Mouse (Mus musculus) hindlimb bud, embryonic 11.5 days (tissue): ENCODE results near the gene Trmt61a.
"Not testable (repeated sequence)": the region's sequence is repeated elsewhere in the genome, so short reads cannot be mapped to it uniquely, and the experiment has no call there.

Experiments used
- DNase-seq: peaks from one replicate; pipeline ENCODE4 v3.0.0-alpha.2; 2012; ENCODE audit warnings: low read depth, low spot score; ENCODE audit errors: extremely low spot score

Gene Trmt61a

DNA sequence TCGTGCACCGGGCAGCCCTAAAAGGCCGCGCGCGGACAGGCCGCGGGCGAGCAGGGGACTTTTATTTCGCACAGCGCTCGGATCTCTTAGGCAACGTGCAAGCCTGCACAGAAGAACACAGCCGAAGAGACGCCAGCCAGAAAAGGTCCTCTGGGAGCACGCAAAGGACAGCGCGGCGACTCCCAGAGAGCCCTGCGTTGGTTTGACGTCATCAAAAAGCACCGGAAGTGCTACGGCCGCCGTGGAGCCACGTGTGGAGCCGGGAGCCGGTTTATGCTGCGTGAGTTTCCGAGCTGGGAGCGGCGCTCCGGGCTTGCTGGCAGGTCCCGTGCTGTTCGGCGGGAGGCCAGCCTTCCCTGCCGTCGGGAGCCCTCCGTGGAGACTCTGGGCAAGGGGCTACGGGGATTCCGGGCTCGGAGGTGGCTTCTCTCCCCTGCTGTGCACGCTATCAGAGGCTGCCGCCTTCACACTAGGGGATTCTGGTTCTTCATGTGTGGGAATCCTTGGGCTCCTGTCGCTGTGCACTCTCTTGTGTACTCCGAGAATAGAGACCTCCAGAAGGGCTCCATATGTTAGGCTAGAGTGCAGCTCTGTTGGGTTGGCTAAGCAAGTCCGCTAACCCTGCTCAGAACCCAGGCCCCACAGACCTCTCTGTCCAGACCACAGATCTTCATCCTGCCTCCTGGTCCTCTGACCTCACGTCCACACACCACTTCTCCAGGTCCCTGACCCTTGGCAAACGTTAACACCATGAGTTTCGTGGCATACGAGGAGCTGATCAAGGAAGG is at the start of gene Trmt61a:
Trmt61a (plus strand) TSS at position 224 of the 788 bp plus-strand sequence.
- DNase-seq = peak; percentile 76

DNA sequence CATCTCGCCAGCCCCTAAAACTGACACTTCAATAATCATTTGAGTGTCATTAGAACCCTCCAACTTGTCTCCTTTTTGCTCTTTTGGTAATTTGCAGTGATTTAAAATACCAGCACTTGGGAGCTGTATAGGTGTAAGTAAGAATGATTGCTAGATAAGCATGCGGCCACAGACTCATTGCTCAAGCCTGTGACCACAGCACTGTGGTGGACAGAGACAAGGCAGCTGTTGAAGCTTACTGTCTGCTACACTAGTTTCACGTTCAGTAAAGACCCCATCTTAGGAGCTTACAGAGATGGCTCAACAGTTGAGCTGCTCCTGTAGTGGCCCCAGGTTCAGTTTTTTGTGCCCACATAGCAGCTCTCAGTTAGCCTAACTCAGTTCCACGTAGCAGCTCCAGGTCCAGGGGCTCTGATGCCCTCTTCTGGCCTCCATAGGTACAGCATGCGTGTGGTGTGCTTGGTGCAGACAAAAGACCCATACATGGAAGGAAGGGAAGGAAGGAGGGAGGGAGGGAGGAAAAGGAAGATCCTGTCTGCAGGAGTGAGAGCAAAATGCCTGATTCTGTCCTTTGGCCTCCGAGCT is 29.8 kb upstream of the Trmt61a start:
- no peak for DNase-seq

DNA sequence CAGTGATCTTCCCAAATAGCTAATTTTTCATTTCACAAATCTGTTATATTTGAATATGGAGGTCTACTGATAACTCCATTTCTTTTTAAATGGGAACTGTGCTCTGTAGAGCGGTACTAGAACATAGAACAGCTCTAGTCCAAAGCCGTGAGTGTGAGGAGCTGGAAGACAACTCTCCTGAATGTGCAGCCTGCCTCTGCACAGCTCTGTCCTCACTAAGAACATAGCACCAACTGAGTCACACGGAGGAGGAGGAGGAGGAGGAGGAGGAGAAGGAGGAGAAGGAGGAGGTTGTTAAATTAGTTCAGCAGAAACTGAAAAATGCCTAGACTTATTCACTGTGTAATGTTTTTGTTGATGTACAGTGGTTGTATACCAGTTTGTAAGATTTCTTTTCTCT is 25.0 kb upstream of the Trmt61a start:
- no peak for DNase-seq

DNA sequence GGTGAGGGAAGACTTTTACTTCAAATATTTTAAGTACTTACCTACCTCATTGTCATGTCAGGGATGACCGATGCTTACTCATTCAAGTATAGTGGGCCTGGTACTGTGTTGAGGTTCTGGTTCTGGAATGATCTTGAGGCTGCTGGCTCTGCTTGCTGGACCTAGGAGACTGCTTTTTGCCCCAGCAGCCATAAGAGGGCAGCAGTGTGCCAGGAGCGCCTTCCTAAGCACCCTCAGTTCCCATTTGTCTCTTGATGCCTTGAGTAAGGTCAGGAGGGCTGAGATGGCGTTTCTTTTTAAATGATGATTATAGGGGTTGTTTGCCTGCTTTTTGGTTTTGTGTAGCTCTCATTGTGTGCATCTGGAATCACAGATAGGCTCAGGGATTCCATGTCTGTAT is 24.5 kb upstream of the Trmt61a start:
- no peak for DNase-seq

DNA sequence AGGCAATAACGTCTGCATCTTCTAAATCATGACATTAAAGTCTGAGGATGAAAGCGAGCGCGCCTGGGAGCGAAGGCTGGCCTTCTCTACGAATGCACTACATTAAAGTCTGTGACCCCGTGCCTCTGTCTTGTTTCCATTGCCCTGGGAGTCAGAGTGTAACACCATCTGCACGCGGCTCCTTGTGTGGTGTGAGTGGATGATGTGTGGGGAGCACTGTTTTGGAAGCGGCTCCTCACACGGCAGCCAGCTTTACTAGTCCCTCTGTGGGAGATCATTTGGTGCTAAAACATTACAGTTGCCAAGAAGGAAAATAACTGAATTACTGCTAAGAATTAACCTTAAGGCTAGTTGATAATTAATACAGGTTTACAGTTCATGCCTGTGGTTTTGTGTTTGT is 22.2 kb upstream of the Trmt61a start:
- DNase-seq = no peak

DNA sequence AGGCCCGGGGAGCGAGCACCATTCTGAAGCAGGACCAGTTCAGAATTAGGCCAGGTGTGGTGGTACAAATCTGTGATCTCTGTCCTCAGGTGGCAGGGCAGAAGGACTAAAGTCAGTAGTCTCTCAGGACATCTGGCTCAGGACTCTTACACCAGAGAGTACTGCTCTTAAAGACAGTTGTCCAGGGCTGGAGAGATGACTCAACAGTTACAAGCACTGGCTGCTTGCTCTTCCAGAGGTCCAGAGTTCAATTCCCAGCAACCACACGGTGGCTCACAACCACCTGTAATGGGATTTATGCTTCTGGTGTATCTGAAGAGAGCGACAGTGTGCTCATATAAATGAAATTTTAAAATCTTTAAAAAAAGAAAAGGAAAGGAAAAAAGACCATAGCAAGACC is 18.6 kb upstream of the Trmt61a start:
- DNase-seq = no peak

DNA sequence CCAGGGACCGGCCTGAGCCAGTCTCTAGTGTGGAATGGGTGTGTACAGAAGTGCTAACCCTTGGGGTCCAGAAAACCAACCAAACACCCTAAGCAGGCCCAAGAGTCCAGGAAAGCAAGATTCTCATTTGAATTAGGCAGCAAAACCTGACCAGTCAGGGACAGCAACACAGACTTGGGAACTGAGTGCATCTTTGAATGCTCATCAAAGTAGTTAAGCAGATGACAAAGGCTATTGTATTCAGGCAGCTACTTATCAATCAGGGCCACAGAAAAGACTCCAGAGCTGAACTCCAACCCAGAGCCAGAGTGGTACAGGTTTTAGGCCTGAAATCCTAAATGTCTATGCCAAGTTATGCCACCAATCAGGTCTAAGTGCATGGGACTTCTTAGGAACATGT is 17.3 kb upstream of the Trmt61a start:
- DNase-seq = no peak

DNA sequence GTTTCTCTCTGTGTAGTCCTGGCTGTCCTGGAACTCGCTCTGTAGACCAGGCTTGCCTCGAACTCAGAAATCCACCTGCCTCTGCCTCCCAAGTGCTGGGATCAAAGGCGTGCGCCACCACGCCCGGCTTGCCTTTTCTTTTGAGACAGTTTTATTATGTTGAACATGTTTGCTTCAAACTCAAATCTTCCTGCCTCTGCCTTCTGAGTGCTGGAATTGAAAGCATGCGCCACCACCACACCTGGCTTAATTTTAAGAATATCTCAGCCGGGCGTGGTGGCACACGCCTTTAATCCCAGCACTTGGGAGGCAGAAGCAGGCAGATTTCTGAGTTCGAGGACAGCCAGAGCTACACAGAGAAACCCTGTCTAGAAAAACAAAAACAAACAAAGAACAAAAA is 16.4 kb upstream of the Trmt61a start:
- not testable (repeated sequence) for DNase-seq

DNA sequence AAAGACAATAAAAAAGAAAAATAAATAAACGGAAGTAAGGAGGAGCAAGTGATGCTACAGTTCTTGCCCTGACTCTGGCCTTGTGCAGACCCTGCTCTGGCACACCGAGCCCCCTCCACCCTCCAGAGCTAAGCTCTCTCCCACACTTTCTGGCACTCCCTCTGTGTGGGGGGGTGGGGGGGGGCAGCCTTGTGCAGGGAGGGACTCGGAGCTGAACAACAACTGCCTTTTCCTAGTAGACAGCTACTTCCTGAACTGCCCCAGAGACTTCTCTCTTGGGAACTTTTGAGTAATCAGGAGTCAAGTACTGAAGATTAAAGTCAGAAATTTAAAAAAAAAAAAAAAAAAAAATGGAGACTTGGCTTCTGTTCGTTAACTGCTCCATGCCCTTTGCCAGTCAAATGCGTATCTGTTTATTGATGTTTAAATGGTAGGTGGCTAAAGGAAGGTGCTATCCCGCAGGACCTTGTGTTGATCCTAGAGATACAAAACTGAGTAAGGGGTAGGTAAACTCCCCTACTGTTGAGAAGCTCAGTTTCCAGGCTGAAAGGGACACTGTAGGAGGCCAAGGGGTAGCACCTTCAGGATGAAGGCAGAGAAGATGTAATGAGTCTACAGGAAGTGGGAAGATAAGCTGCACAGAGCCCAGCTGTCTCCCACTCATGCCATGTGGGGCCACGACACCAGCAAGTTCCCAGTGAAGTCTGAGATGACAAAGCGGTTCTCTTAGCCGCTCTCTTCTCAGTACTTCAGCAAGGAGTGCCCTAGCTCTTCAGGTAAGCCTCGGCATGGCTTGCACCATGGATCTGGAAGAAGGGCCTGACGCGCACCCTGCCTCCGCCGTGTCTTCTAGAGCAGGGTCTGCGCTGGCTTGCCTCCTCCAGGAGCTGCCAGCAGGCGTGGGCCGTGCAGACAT is 14.4 kb upstream of the Trmt61a start:
- DNase-seq = no peak

DNA sequence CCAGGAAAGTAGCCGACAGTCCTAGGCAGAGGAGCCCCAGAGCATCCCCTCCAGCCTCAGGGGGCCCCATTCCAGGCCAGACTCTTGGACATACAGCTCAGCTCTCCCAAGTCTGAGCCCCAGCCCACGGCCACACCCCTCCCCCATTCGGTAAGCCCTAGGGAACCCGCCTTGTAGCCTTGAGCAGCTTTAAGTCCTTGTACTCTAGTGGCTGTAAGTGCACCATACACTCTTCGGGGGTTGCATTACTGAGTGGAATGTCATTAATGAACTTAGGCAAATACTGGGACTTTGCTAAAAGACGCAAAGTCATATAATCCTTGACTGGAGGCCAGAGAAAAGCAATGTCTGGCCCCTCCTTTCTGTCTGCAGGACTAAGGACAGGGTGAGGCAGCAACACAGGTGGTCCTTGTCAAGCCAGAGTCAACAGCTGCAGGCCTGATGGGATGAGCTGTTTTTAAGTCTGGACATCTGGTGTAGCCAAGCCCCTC is 13.7 kb upstream of the Trmt61a start:
- no peak for DNase-seq

DNA sequence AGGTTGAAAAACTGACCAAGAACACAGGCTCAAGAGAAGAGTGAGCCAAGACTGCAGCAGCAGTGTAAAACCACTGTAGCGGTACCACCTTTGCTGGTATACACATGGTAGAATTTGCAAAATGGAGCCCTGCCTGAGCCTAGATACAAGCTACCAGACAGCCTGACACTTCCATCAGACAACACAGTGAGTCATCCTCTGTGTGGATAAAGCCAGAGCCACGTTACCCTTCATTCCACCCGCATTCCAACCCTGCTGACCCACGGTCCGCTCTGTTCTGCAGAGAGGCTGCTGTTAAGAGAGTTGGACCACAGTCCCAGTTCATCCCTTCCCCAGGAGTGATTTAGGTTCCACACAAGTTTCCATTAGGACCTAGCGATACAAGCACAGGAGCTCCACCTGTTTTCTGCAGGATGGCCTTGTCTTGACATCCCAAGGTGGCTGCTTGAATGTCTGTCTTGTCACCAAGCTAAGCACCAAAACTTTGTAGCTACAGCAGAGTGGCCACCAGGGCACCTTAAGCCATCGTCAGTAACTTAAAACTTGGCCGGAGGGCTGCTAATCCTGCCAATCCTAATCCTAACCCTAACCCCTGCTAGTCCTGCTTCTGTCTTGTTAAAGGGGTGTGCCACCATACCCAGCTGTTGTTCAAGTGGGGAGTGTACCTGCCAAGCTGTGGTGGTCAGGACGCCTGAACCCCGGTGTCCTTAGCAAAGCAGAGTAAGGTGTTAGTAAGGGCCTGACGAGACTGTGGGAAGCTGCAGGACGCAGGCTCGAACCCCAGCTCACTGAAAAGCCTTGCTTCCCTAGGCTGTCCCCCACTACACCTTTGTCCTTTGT is 12.6 kb upstream of the Trmt61a start:
- DNase-seq = no peak

DNA sequence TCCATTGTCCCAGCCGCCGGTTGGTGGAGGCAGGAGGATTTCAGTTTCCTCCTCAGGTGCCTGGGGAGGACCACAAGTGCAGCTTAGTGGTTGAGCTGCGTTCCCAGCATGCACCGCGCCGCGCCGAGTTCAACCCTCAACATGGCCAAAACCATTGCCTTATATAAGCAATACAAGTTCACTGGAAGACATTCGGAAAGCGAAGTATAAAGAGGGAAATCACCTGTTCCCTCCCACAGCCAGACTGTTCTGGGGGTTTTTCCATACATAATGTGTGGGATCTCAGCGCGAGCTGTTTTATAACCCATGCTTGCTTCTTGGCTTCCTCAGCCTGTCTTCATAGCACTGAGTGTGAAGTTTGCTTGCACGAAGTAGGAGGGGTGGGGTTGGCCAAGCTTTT is 11.5 kb upstream of the Trmt61a start:
- DNase-seq = no peak

DNA sequence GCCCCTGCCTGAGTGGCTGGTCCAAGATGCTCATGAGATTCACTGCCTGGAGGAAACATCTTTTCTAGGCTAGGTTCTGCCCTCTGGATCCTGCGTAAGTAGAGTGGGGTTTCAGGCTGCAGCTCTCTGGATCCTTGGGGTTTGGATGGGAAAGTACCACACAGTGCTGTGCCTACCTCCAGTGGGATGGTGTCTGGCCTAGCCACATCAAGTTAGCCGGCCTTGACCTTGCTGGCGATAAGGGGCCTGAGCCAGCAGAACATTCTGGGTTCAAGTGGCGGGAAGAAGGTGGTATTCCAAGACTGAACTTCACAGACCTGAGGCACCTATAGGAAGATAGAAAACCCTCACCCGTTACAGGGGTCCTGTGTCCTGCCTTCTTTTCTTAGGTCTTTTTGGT is 10.5 kb upstream of the Trmt61a start:
- no peak for DNase-seq

DNA sequence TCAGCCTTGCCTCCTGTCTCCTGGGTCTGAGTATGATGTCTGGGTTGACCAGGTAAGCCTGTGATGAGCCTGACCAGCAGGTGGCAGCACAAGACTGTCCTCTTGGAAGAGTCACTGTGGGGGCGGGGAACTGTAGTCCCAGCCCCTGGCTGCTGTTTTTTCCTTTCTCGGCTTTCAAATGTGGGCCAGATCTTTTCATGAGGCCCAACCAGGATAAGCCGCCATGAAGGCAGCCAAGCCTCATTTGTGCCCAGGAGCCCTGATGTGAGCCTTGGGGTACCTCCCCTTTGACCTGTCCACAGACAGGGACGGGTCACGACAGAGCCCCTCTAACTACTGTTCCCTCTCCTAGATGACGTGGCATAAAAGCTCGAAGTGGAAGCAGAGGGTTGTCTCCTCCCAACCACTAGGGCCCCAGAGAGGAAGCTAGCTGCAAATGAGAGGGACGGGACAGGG is 9.4 kb upstream of the Trmt61a start:
- DNase-seq = peak; percentile 86

DNA sequence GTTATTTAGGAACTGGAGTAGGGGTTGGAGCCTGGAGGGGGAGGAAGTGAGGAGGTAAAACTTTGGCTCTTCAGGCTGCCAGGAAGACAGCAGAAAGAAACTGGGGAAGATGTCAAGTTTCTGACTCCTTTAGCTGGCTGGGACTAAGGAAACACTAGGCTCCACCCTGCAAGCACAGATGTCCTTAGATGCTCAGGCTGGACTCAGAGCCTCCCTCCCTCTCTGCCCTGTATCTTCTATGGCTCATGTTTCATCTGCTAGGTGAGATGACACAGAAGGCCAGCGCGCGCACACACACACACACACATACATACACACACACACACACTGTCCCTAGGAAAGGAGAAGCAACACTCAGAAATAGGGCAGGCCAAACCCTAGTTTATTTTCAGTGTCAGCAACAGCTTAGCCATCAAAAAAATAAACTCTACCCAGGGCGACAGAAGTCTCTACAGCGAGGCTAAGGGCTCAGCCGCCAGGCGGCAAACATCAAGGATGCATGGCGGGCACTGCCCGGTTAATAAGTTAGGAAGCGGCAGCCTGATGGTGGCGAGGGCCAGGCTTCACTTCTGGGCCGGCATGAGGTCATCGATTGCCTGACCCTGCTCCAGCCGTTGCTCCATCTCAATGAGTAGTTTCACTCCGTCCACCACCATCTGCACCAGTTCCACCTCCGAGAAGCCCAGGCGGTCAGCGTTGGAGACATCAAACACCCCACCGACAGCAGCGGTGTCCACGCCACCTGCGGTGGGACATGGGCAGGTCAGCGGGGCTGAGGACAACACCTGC is 8.7 kb upstream of the Trmt61a start:
- DNase-seq = no peak

DNA sequence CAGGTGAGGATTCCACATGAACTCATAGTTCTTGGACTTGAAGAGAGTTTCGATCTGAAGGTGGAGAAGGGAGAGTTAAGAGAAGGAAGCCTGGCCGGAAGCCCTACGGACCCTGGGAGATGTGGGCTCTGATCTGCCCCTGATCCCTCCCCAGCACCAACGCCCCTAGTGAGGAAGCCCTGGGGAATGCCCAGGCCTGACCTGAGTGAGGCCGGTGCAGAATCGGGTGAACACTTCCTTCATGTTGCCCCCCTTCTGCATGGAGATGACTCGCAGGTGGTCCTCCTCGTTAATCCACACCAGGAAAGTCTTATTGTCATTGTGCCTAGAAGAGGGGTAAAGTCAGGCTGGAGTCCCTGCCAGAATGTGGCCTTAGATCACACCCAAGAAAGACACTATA is 7.9 kb upstream of the Trmt61a start:
- no peak for DNase-seq

DNA sequence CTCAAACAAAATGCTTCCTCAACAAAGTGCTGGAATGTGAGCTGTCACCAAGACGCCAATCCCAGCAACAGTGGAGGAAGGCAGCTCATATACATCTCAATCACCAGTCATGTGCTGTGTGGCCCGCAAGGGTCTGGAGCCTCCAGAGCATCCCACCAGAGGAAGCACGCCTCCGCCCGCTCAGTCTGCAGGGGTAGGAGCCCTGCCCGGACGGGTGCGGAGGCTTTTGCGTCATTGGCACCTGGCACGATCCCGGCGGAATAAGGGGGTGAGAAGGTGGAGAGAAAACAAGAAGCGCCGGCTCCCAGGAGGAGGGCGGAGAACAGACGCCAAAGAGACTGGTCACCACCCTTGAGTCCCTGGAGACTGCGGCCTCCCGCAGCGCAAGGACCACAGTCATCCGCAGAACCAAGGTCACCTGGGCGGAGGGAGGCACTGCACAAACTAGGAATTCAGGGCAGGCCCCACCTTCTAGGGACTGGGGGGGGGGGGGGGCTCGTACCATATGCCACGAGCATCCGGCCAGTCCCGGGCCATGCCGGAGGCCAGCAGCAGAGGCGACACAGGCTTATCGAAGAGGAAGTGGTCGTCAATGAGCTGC is 7.4 kb upstream of the Trmt61a start:
- no peak for DNase-seq

DNA sequence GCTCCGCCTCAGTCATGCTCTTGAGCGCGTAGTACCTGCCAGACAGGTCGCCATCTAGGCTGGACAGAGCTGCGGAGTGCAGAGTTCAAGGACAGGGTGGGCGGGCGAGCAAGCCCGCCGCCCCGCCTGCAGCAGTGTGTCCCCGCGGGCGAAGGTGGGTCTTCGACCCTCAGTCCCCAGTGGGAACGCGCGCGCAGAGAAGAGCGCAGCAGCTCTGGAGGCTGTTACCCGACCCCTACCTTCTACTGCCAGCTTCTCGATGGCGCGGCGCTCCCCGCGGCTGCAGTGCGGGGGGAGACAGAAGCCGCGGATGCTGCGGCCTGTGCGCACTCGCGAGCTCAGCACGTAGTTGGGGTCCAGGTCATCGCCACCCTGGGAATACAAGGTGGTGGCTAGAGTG is 6.9 kb upstream of the Trmt61a start:
- no peak for DNase-seq

DNA sequence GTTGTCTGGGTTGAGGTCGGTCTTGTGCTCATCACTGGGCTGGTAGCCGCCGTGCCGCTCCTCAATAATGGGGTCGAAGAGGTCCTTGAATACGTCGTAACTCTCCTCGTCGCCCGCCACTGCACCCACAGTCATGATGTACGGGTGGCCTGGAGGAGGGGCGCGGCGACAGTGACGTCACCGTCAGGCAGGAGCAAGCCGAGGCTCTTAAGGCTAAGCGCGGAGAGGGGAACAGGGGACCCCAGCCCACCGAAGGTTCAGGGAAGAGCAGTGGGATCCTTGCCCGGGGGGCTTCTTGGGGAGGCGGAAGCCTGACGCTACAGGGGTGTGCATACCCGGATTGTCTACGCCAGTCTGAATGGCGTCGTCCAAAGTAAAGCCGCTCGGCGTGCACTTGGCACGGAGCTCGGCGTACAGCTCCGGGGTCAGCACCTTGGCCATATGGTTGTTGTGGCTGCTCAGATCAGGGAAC is 6.4 kb upstream of the Trmt61a start:
- no peak for DNase-seq
